Mouse (Mus musculus) cerebellum, postnatal 36 days (tissue): ENCODE measurements around the gene Prorsd1.
"Not testable (repeated sequence)": the region's sequence is repeated elsewhere in the genome, so short reads cannot be mapped to it uniquely, and the experiment has no call there.

Source experiments
- DNase-seq, 2 experiments: peaks; one replicate each; pipeline ENCODE4 v3.0.0; 2021 to 2022; ENCODE audit warnings: mixed read lengths in 2 of 2

Gene Prorsd1

DNA sequence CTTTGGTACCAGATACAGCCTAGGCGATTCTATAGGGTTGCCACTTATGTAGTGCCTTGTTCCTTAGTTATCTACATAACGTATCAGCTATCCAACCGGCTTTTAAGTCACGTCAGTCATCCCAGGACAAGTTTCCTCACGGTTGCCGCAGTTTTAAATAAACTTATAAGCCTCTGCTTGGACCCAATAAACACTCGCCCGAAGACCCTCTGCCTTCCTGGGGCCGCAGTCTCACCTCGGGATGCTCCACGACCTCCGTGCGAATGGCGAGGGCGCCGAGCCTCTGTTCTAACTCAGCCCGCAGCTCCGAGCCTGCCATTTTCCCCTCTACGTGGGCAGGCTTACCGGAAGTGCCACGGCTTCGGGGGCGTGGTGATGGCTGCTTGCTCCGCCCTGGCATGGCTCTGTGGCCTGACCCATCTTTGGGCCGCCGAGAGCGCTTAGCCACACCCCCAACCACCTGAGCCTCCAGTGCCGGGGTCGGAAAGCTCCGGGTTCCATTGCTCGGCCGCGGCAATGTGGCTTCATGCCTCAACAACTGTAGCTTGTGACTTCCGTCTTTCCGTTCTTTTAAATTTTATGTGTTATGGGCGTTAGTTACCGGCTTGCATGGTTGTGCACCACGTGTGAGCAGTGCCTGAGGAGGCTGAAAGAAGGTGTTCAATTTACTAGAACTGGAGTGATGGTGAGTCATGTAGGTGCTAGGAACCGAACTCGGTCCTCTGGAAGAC is at the start of gene Prorsd1:
Prorsd1 (minus strand) TSS at position 352 of the 731 bp plus-strand sequence.
- peak; percentile 79 to 86 for DNase-seq

DNA sequence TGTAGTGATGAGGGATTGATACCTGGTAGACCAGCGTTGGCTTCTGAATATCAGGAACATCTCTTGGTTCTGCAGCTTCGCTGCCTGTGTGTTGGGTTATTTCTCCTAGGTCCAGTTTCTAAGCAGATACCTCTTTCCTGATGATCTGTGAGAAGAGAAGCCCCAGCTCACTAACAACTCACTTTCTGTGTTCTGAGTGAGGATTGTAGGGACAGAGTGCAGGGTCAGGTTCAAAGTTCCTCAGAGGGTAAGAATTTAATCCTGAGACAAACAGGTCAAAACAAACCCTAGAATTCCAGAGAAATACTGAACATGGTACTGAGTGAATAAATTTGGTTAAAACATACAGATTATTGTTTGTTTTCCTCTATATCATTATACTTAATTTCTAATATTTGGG is 48.6 kb upstream of the Prorsd1 start:
- DNase-seq: no peak

DNA sequence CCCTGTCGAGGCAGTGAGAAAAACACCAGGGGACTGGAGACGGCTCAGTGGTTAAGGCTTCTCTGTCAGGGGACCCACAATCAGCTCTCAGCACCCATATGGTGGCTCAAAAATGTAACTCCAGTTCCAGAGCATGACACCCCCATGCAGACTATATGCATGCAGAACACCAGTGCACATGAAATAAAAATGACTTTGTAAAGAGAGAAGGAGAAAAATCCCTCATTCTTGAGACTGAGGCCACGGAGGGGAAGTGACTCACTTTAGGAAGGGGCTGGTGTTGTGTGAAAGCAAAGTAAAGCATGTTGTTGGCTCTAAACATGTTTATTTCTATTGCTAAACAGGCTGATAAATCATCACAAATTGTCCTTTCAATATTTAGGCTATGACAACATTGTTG is 46.2 kb upstream of the Prorsd1 start:
- DNase-seq: no peak

DNA sequence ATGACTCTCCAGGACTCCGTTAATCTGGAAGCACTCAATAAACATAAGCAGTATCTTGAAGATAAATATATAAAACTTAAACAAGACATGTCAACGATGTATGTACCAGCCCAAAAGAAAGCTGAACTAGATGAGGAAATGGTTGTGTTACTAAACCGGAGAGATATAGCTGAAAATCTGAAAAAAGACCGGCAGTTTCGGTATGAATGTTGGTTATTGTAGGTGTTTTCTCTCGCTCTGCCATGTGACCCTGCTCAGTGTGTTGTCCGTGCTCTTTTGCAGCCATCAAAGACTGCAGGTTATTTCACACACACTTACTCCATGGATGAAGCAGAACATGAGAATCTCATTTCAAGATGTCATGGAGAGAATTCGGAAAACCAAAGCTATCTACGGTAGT is 45.6 kb upstream of the Prorsd1 start:
- no peak for DNase-seq

DNA sequence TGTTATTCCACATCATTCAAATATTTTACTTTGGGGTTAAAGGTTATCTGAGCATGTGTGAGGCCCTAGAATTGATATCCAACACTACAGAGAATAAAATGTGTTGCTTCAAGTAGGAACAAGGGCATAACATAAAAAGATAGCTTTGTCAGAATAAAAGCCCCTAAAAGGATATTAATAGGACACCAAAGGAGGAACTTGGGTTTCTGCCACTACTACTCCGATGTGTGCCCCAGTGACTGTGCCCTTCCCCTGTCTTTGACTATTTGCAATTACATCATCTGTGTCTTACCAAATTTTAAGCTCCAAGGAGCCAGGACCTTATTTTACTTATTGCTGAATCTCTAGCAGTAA is 34.6 kb upstream of the Prorsd1 start:
- DNase-seq: no peak

DNA sequence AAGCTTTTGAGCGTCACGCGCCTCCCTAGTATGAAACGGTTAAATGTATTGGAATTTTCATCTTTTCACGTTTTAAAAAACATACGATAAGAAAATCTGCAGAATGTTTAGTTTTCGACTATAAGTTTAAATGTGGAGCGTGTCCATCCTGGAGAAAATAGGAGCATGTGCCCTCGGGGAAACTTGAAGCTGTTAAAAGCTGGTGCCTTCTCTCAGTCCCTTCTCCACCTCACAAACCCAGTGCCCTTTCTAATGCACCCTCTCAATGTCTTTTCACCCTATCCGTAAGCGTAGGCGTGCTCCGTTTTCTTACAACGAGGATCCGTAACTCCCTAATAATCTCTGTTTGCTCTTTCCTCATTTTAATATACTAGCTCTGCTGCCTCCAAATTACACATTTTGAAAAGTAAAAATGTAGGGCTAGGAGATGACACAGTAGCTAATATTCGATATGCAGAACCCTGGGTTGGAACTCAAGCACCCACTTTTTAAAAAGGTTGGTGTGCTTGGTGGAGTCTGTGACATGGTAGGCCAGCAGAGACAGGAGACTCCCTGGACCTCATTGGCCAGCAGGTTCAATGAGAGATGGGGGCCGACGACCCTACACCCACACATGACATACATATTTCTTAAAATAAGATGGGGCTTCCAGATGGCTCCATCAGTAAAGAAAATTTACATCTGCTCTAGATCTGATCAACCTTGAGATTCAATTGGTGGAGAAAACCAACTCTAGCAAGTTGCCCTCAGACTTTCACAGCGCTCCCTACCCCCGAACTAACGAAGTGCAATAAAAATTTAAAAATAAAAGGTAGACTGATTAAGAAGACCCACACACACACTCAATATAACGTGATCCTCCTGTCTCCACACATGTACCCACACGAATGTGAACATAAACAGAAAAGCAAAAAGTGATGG is 33.9 kb upstream of the Prorsd1 start:
- DNase-seq: peak in 1 of 2 experiments; percentile 6

DNA sequence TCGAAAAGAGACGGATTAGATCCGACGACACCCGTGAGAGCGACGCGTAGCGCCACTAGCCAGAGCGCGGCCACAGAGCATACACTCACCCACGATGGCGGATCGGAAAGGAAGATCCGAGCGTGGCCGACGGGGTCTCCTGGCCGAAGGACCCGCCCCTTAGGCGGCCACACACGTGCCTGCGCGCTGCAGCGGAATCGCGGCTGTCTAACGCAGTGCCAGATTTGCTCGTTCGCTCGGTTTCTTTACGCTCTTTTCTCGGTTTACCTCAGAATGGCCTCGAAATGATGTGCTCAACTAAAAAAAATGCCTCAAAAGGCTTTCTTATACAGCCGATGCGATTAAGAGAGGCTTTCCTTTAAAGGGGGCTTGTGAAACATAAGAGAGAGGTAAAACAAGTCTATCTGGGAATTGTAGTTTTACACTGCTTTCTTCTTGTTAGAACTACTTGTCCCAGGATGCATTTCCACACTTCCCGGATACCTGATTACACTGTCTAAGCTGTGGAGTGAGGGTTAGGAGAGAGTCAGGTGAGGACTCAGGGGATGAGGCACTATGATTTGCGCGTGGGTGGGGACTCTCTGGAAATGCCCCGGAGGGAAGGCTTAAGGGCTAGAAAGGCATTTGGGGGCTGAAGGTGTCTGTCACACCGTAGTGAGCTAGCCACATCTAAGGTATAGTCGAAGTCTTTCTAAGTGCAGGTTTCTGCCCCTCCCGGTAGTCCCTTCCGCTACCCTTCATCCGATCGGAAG is 33.1 kb upstream of the Prorsd1 start, which contains the start of the genes Clhc1 and Rps27a:
Clhc1 (plus strand) TSS at position 199 of the 752 bp plus-strand sequence.
Rps27a (minus strand) TSS at position 358 of the 752 bp plus-strand sequence.
- DNase-seq: peak; percentile 94 to 95

DNA sequence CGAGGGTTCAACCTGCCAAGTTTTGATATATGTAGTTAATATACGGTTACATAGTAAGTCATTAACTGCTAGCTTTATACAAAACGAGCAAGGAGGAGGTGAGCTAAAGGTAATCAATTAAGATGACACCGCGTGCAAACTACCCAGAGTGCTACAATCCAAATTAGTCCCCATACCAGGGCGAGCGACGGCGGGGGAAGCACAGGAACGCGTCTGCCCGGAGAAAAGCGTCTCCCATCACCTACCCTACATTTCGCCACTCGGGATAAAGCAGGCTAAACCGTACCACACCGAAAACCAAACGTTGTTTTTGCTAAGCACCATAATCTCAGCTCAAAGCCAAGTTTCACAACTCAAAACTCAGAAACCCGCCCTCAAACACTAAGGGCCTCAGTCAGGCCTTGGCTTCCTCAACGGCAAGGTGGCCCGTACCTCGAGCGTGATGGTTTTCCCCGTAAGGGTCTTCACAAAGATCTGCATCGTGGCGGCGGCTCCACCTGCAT is 32.5 kb upstream of the Prorsd1 start:
- DNase-seq: no peak

DNA sequence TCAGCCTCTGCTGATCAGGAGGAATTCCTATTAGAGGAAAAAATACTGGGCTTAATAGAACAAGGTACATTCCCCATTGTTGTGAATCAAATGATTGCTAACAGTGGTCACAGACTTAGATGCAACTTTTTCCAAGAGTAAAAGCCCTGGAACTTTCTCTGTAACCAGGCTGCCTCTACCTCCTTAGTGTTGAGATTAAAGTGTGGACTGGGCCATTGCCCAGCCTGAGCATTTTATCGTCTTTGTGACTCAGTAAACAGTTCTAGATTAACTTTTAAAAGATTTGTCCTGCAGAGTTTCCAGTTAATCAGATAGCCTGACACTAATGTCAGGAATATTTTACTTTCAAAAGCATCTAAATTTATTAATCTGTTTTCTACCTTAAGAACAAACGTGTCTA is 31.9 kb upstream of the Prorsd1 start:
- no peak for DNase-seq

DNA sequence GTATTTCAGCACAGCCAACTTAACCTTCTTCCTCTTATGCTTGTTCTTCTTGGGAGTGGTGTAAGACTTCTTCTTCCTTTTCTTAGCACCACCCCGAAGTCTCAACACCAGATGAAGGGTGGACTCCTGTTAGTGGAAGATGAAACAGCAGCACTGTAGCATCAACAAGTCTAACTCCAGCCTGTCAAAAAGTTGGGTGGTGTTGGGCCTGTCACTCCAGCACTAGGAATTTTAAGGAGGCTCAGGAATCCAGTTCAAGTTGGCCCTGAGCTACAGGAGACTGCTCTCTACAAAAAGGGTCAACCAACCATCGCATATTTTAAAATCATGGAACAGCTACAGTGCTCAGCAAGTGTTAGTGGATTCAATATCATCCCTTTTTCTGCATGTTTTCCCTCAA is 31.5 kb upstream of the Prorsd1 start:
- not testable (repeated sequence) for DNase-seq

DNA sequence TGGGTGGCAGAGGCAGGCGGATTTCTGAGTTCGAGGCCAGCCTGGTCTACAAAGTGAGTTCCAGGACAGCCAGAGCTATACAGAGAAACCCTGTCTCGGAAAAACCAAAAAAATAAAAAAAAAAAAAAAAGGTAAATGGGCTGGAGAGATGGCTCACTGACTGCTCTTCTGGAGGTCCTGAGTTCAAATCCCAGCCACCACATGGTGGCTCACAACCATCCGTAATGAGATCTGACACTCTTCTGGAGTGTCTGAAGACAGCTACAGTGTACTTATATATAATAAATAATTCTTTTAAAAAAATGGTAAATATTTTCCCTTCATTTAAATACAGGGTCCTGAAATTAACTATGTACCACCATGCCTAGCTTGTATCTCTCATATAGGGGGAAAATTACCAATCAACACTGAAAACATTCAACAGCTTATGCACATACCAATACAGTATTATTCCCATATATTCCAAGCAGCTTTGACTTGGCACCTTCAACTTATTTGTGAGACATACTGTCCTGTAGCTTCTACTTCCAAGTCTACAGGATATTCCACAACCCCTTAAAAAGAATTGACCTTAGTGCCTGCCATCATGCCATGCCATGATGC is 30.4 kb upstream of the Prorsd1 start:
- DNase-seq: not testable (repeated sequence)

DNA sequence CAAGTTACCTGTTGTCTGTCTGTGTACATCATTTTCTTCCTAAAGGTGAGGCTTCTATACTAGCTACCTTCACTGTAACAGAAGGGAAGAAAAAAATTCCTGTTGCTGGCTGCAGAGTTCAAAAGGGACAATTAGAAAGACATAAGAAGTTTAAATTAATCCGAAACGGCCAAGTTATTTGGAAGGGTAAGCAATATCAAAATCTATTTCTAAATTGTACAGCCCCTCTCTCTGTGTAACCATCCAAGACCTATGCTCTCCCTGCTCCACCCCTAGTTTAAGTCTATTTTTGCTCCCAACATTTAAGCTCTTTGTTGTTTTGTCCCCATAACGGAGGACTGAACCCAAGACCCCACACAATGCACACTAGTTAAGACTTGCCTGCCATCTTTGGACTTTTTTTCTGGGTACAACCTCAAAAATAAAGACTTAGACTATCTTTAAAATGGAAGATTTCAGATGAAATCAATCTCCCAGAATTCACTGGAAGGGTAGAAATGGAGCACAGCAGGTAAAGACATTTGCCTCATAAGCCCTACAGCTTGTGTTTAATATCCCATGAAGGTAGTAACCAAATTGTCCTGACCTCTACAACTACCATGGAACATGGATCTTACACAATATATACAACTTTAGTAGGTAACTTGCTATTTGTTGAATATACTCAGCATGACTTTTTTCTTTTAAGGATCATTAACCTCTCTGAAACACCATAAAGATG is 29.6 kb upstream of the Prorsd1 start:
- no peak for DNase-seq

DNA sequence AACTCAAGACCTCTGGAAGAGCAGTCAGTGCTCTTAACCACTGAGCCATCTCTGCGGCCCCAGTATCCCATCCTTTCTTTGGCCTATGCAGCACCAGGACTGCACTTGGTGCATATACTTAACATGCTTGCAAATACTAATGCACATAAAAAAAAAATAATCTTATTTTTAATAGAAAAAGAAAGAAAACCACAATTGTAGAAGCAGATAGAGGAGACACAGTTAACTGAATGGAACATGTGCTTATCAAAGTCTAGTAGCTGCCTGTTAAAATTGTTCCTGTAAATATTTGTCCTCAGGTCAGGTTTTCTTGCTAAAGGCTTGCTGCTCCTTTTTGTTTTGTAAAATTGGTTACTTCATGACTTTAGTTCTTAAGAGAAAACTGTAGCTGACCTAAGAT is 23.4 kb upstream of the Prorsd1 start:
- no peak for DNase-seq

DNA sequence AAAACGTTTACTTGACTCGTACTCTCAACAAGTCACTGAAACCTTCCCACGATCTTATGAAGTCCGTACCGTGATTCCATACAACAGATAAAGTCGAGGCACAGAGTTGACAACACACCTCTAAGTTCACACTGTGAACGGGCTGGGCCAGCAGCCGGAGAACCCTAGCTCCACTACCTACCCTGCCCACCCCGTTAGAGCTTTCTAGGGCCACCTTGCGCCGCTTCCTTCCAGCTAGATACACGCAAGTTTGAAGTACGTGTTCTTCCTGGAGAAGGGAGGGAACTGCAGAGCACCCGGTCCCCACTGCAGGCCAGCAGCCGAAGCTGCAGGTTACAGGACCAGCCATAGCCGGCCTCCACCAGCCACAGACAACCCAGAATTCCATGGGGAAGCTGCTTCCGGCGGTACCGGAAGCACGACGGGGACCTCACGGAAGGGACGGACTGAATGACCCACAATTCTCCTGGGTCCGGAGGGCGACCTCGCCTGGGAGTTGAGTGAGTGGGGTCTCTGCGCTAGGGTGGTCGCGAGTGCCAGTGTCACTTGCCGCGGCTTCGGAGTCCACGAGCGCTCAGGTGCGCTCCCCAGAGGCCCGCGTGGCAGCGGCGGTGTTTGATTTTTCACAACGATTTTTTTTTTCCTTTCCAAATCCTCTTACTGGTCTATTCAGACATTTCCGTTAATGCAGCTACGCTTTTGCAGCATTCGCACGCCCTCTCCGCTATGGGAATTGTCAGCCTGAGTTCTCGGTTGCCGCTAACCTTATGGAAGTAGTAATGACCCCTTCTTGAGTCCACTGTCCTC is 11.4 kb upstream of the Prorsd1 start, which contains the start of gene Mtif2:
Mtif2 (plus strand) TSS at position 421 of the 807 bp plus-strand sequence.
- DNase-seq: peak; percentile 81 to 82

DNA sequence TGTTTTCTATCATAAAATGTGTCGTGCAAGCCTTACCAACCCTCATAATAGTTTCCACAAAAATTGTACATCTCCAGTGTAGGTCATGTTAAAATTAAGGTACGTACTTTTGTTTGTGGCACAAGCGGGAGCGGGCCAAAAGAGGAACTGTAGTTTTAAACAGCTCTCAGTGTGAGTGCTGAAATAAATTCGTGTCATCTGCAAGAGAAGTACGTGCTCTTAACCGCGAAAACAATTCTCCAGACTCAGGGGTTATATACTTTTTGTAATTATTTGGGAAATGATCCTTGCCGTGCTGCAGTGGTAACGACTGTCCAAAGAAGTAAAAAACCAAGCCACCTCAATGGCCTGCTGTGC is 530 bp downstream of the Prorsd1 start:
- DNase-seq: no peak

DNA sequence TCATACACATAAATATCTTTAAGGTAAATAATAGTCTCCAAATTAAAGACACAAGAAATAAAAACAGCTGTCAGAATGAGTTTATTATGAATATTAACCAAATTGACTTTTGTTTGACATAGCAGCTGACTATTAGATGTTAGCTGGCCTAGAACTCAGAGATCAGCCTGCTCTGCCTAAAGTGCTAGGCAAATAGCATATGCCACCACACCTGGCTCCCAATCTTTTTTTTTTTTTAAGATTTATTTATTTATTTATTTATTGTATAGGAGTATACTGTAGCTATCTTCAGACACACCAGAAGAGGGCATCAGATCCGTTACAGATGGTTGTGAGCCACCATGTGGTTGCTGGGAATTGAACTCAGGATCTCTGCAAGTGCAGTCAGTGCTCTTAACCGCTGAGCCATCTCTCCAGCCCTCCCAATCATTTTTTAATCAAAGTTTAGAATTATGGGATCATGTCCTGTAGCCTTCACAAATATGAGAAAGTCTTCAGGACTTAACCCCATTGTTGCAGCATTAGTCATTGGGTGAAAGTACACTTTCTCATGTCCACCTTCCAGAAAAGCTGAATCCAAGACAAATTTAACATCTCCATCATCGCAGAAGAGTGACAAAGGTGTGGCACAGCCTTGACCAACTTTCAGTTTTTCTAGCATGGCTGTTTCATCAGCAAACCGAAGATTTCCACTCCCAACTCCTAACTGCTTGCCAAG is 1.9 kb downstream of the Prorsd1 start:
- DNase-seq: no peak

DNA sequence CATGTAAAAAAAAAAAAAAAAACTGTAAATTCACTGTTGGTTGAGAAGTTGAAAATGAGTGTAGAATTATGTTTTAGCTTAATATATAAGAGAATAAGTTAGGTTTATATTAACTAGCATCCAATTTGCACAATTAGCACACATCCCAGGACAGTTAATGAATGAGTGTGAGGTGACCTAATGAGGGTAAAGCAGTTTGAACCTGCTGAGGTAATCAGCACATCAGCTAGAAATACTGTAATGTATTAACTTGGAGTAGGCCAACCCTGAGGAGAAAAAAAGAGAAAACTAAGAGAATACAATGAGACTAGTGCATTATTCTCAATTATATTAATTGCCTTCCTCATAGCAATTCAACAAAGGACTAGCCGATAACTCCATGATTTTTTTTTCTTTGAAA is 5.4 kb downstream of the Prorsd1 start:
- DNase-seq: no peak

DNA sequence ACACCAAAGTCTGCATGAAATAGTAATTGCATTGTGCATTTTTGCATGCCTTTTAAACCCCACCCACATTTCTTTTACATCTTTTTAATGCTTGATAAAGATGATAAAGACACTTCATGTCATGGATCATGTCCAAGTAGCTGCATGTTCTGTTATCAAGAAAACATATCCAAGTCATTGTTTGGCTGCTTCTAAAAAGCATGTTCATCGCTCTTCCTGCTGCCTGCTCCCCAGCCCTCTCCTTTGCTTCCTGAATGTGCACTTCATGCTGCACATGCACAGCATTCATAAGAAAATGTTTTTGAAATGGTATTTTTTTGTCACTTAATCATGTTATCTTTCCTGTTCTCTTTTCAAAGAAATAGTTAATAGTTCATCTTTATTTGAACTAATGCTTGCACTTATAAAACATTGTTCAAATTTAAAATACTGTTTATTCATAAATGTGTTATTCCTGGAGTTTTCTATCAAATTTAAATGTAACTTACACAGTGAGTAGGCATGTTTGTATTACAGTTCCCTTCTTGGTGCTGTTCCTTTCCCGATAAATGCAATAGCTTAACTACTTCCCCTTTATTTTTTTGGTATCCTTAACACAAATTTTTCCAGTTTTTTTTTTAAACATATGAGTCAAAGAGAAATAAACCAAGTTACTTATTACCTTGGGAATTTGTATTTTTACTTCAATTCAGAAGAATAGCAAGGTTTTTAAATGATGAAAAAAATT is 9.8 kb downstream of the Prorsd1 start:
- DNase-seq: no peak
